Mouse (Mus musculus): ENCODE data around the gene Hoxb3.

Hoxb3 gene

GRCm38 (mm10) chr11:96351831-96352230 is 28.7 kb downstream of the Hoxb3 start:
- DNase-seq (ENCODE audit: low spot score in 2 of 2) = no peak

- no peak for DNase-seq (ENCODE audit: low spot score in 2 of 2)
Observed at GRCm38 (mm10) chr11:96352691-96353521, 29.8 kb downstream of the Hoxb3 start.

- DNase-seq (ENCODE audit: low spot score in 2 of 2) = no peak
Observed at GRCm38 (mm10) chr11:96353522-96353841, 30.4 kb downstream of the Hoxb3 start.

- no peak for DNase-seq (ENCODE audit: low spot score in 2 of 2)
Observed at GRCm38 (mm10) chr11:96353939-96354338, 30.8 kb downstream of the Hoxb3 start.

- DNase-seq (ENCODE audit: low spot score in 2 of 2) = no peak
Observed at GRCm38 (mm10) chr11:96354376-96354775, 31.2 kb downstream of the Hoxb3 start.

GRCm38 (mm10) chr11:96354801-96355311 is 31.7 kb downstream of the Hoxb3 start:
- no peak for DNase-seq (ENCODE audit: low spot score in 2 of 2)

- no peak for DNase-seq (ENCODE audit: low spot score in 2 of 2)
Observed at GRCm38 (mm10) chr11:96363807-96364206, 40.7 kb downstream of the Hoxb3 start.

- DNase-seq (ENCODE audit: low spot score in 2 of 2) = no peak
Observed at GRCm38 (mm10) chr11:96365441-96366091, 42.4 kb downstream of the Hoxb3 start, which contains the start of gene Hoxb1. Hoxb1 (plus strand) TSS chr11:96365752.

- DNase-seq (ENCODE audit: low spot score in 2 of 2) = no peak
Observed at GRCm38 (mm10) chr11:96366092-96367041, 43.2 kb downstream of the Hoxb3 start.

GRCm38 (mm10) chr11:96367141-96367540 is 44.0 kb downstream of the Hoxb3 start:
- no peak for DNase-seq (ENCODE audit: low spot score in 2 of 2)

GRCm38 (mm10) chr11:96368686-96369085 is 45.6 kb downstream of the Hoxb3 start:
- DNase-seq (ENCODE audit: low spot score in 2 of 2) = no peak

GRCm38 (mm10) chr11:96369140-96369539 is 46.0 kb downstream of the Hoxb3 start:
- no peak for DNase-seq (ENCODE audit: low spot score in 2 of 2)

GRCm38 (mm10) chr11:96371726-96372125 is 48.6 kb downstream of the Hoxb3 start:
- no peak for DNase-seq (ENCODE audit: low spot score in 2 of 2)

- DNase-seq (ENCODE audit: low spot score in 2 of 2) = no peak
Observed at GRCm38 (mm10) chr11:96372519-96372918, 49.4 kb downstream of the Hoxb3 start.

GRCm38 (mm10) chr11:96374810-96375209 is 51.7 kb downstream of the Hoxb3 start:
- DNase-seq (ENCODE audit: low spot score in 2 of 2) = no peak

GRCm38 (mm10) chr11:96383381-96383780 is 60.3 kb downstream of the Hoxb3 start:
- no peak for DNase-seq (ENCODE audit: low spot score in 2 of 2)

- DNase-seq (ENCODE audit: low spot score in 2 of 2) = no peak
Observed at GRCm38 (mm10) chr11:96387635-96388034, 64.5 kb downstream of the Hoxb3 start.

- no peak for DNase-seq (ENCODE audit: low spot score in 2 of 2)
Observed at GRCm38 (mm10) chr11:96396772-96397626, 73.9 kb downstream of the Hoxb3 start.

Data from spleen, postnatal 4 days (tissue).